Mouse (Mus musculus) MN1 (cell line): ENCODE results near the gene Atg3.

Experiments
- DNase-seq: peaks from one replicate; pipeline ENCODE4 v3.0.0-alpha.2; 2016; ENCODE audit warnings: low spot score

Gene Atg3

DNA sequence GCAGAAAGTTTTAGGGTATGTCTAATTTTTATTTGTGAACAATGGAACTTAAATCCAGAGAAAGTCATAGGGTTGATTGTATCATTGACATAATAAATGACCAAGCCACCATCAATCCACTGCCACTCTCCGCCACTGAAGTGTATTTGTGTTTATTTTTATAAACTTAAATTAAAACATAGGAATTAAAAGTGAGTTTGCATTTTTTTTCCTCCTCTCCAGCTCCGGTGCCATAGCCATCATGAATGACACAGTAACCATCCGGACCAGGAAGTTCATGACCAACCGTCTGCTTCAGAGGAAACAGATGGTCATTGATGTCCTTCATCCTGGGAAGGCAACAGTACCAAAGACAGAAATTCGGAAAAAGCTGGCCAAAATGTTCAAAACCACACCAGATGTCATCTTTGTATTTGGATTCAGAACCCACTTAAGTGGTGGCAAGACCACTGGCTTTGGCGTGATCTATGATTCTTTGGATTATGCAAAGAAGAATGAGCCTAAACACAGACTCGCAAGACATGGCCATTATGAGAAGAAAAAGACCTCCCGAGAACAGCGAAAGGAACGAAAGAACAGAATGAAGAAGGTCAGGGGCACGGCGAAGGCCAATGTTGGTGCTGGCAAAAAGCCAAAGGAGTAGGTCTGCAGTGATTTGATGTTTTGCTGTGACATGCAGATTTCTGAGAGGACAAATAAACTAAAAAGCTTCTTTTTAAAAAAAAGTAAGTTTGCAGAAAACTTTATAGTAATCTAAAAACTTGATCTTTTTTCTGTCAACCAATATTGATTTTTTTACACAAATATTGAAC is 46.5 kb downstream of the Atg3 start:
- DNase-seq = no peak

DNA sequence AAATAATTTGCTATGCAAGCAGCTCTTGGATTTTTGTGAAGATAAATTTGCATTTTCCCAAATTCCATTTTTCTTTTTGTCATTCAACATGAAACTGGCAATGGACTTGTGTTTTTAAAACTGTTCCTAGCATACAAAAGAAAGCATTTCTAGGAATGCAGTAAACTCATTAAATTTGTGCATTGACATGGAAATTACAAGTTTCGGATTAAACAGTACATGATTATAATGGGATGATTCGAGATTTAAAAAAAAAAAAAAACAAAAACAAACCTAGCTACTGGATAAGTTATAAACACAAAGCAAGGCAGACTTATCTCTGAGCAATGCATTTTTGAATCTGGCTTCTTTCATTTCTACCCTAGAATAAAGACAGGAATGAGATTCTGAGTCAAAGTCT is 63.4 kb downstream of the Atg3 start:
- DNase-seq = no peak

DNA sequence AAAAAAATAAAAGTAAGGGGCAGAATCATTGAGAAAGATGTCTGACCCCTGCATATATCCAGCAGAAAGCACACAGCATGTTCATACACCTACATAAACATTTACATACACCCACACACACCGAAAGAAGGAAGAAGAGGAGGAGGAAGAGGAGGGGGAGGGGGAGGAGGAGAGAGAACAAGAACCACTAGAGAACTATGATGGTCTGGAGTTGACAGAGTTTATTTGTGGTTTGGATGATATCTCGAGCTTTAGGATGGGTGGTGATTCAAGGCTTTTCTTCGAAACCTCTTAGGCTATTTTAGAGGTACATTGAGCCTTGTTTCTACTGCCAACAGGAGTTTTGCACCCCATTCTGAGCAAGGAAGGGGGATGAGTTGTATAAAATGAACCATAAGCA is 64.2 kb downstream of the Atg3 start:
- no peak for DNase-seq

DNA sequence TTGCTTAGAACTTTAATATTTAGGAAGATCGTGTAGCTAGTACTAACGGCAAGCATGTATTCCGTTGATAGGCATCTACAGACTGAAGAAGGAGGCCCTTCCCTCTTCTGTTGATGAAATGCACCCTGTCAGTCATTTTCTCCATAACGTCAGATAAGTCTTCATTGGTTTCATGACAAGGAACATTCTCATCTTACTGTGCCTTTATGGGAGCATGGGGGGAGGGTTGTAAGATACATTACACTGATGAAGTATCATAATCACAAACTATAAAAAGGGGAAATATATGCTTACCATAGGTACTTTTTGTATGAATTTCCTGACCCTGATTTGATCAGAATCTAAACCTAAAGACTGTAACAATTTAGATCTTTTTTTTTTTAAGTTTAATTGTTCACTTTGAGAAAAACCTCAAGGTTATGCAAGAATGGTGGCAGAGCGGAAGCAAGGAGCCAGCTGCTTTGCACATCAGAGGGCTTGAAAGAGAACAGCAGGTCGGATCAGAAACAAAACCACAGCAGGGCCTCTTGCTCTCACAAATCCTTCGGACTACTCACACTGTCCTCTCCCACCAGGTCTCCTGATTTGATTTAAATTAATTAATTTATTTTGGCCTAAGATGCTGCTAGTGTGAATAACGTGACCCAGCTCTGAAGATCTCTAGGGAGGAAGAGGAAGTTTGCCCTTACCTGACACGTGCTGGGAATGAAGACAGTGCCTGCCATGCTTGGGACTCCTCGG is 65.2 kb downstream of the Atg3 start, which contains the start of gene Btla:
Gene Btla (plus strand): TSS at position 668 of the 741 bp plus-strand sequence.
- no peak for DNase-seq

DNA sequence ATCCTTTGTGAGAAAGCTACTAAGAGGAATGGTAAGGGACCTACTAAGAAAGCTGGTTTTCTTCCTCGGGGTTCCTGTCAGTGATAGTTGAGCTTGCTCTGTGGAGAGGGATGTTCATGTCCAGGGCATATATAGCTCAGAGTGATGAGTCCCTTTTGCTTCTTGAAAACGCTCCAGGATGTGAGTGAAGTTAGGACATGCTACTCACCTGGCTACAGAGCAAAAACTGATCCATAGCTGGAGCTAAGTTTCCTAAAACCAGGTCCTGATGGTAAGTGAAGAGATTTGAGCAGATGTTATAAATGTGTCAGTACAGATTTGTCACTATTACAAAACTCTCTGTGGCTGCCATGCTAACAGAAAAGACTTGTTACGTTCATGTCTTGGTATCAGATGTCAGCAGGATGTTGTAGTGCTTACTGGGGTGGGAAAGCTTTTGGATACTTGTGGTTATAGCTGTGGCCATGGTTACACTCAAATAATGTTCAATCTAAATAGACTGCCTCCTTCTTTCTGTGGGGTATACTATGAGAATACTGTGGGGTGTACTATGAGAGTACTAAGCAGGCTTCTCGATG is 65.9 kb downstream of the Atg3 start:
- no peak for DNase-seq

DNA sequence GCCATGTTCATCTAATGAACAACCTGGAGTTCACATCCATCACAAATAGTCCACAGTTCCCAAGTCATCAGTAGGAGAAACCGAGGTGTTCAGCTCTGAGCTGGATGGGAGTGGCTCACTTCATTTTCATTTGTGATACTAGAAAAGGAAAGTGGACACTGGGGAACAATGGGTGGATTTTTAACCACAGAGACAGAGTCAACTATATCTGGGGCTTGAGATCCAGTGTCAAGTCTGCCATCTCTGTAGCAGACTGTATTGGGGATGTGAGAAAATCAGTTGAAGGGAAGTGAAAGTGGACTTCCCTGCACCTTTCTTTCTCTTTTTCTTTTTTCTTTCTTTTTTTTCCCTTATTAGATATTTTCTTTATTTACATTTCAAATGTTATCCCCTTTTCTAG is 68.4 kb downstream of the Atg3 start:
- no peak for DNase-seq

DNA sequence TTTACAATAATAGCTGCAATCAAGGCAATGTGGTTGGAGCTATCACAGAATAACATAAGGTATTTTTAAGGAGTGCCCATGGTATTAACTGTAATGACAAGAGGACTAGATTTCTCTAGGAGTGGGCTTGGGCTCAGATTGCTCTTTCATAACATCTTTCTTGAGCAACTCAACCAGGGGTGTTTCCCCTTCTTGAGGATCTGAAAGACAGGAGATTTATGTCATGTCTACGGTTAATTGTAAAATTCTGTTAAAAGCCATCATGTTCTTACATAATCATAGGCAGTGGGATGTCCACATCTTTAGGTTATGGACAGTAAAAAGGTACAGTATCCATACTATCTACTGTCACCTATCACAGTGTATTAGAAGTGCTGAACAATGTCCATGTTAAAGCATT is 72.7 kb downstream of the Atg3 start:
- DNase-seq = no peak

DNA sequence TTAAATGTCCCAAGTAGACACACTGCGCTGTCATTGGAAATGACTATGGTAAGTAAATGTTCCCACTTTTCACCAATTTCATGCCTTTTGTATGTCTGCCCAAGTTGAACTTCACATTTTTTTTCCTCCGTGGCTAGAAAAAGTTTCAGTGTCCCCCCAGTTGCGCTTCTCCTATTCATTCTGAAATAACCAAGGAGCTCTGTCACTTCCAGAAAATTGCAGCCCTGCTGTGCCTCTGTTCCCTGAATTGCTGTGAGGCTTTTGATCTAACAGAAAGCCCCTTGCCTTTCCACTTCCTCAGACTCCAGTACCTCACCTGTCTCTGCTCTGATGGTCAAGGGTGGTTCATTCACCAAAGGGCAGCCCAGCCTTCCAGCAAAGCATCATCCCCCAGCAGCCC is 74.4 kb downstream of the Atg3 start:
- DNase-seq = no peak
